Mouse (Mus musculus) liver, adult 2 months (tissue): Measurements from ENCODE around the gene Brdt. TPM values are rescaled to one million over a fixed set of nuclear protein-coding genes. Genes with fewer than 3 reads are reported as not detected.

Source experiments
- DNase-seq: peaks from one replicate; pipeline ENCODE4 v3.0.0-alpha.2; 2011; ENCODE audit warnings: low read depth, low spot score; ENCODE audit errors: extremely low read depth
- H3K27ac ChIP-seq: fragments of 200-500 bp; replicated peaks from 2 replicates; pipeline ENCODE4 v1.5.1; 2012; ENCODE audit warnings: low read depth, mild to moderate bottlenecking, control low read depth, inconsistent platforms, low read length; ENCODE audit not compliant: insufficient read depth
- H3K27me3 ChIP-seq: fragments of 200-500 bp; 2 replicates; pipeline ENCODE4 v1.6.1; 2012; ENCODE audit warnings: mild to moderate bottlenecking, moderate library complexity, low read length, inconsistent platforms; ENCODE audit not compliant: control insufficient read depth, insufficient read depth
- H3K36me3 ChIP-seq: fragments of 200-500 bp; 2 replicates; pipeline ENCODE4 v1.6.1; 2012; ENCODE audit warnings: low read length, inconsistent platforms; ENCODE audit not compliant: control insufficient read depth, insufficient read depth
- H3K4me1 ChIP-seq: fragments of 200-500 bp; 2 replicates; pipeline ENCODE4 v1.6.1; 2011; ENCODE audit warnings: low read length; ENCODE audit not compliant: control insufficient read depth, insufficient read depth
- H3K4me3 ChIP-seq: fragments of 200-500 bp; 2 replicates; pipeline ENCODE4 v1.5.1; 2011; ENCODE audit warnings: low read depth, mild to moderate bottlenecking, control low read depth, low read length, moderate library complexity; ENCODE audit not compliant: insufficient read depth
- H3K79me2 ChIP-seq: fragments of 200-500 bp; 2 replicates; pipeline ENCODE4 v1.6.1; 2012; ENCODE audit warnings: inconsistent platforms, mild to moderate bottlenecking, low read length, moderate library complexity; ENCODE audit not compliant: control insufficient read depth, insufficient read depth
- H3K9ac ChIP-seq: fragments of 200-500 bp; 2 replicates; pipeline ENCODE4 v1.6.1; 2012; ENCODE audit warnings: low read depth, mild to moderate bottlenecking, control low read depth, inconsistent platforms, low read length
- CTCF ChIP-seq: fragments of 200-500 bp; IDR thresholded peaks from 2 replicates; pipeline ENCODE4 v1.5.1; 2011; ENCODE audit warnings: low read depth, low read length, control low read depth
- POLR2A ChIP-seq: fragments of 200-500 bp; IDR thresholded peaks from 2 replicates; pipeline ENCODE4 v1.6.1; 2011; ENCODE audit warnings: low read length, control low read depth; ENCODE audit not compliant: insufficient read depth; ENCODE audit errors: extremely low read depth
- WGBS: fragments of 180-500 bp; shearing (Covaris S2); methylation state at CpG from one replicate; pipeline ENCODE4 v1.1.7; 2018; 5-methylcytosine and 5-hydroxymethylcytosine counted together
- polyA plus RNA-seq: library from polyadenylated mRNA; depleted of rRNA; stranded (reverse); fragments of >200 nt; gene quantifications from 2 replicates; pipeline ENCODE4 v1.2.3, GENCODE M21; 2012
- total RNA-seq: library from RNA; depleted of rRNA; stranded (reverse); fragments of >200 nt; gene quantifications from 2 replicates; pipeline ENCODE4 v1.2.3, GENCODE M21; 2014

Gene Brdt
- total and polyA plus RNA-seq, 2 experiments = 0.81 to 1.8 TPM

DNA sequence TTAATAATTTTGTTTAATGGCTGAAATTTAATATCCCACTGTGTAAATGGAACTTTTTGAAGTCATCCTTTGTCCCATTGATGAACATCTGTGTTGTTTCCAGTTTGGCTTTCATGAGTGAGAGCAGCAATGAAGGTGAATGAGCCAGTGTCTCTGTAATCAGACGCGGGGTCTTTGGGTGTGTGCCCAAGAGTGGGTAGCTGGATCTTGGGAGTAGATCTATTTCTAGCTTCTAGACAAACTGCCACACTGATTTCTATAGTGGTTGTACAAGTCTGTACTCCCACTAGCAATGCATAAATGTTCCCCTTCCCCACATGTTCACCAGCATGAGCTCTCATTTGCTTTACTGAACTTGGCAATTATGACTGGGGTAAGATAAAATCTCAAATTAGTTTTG, 58.4 kb downstream of the Brdt start:
- TF ChIP-seq CTCF (no peak), POLR2A (no peak)
- DNase-seq = no peak
- Histone ChIP-seq H3K4me3 (no peak overlapping the region), H3K36me3 (no peaks in the 10 kb centered on the region), H3K27ac (no peak overlapping the region), H3K4me1 (no peaks in the 10 kb centered on the region), H3K9ac (no peak overlapping the region), H3K27me3 (no peaks in the 10 kb centered on the region), H3K79me2 (no peaks in the 10 kb centered on the region)
- 98% methylated on average over 2 of the region's 2 CpGs for WGBS

GRCm38 (mm10) chr5:107394437-107394836, 63.5 kb downstream of the Brdt start:
- no peak overlapping the region for H3K27ac ChIP-seq
- no peak overlapping the region for H3K9ac ChIP-seq
- no peak for DNase-seq
- no peaks in the 10 kb centered on the region for H3K79me2 ChIP-seq
- 81% methylated on average over 2 of the region's 2 CpGs for WGBS
- H3K4me3 ChIP-seq = no peak overlapping the region
- H3K27me3 ChIP-seq = no peaks in the 10 kb centered on the region
- TF ChIP-seq POLR2A (no peak), CTCF (no peak)
- H3K36me3 ChIP-seq = no peaks in the 10 kb centered on the region; the same call in 1 of the 2 replicates
- H3K4me1 ChIP-seq = no peaks in the 10 kb centered on the region

DNA sequence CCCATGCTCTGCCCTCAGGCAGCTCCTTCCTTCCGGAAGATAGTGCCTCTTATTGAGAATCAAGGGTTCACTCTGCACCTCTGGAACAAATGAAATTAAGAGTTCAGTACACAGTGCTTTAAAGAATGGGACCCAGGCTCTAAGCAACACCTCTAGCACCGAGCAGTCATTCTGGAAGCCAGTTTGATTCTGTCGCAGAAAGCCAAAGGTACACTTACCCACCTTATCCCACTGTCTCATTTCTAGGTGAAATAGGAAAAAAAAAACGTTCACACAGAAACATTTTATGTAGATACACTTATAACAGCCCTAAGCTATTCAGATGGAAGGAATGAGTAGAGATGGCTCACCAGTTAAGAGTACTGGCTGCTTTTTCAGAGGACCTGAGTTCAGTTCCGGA, 71.5 kb downstream of the Brdt start, which contains the start of gene Ephx4:
Ephx4 (plus strand) TSS at position 301 of the 400 bp plus-strand sequence.
- Histone ChIP-seq H3K27me3 (peaks cover 11% of the 10 kb centered on the region), H3K4me3 (peak within 1 kb of the TSS; percentile 49), H3K27ac (no peak within 1 kb of the TSS), H3K9ac (peak within 1 kb of the TSS; percentile 32; the same call in 1 of the 2 replicates), H3K4me1 (no peaks in the 10 kb centered on the region), H3K79me2 (no peaks in the 10 kb centered on the region), H3K36me3 (no peaks in the 10 kb centered on the region)
- DNase-seq = no peak
- TF ChIP-seq CTCF = no peak
- no peak for TF ChIP-seq POLR2A
- 36% methylated on average over 5 of the region's 5 CpGs for WGBS

DNA sequence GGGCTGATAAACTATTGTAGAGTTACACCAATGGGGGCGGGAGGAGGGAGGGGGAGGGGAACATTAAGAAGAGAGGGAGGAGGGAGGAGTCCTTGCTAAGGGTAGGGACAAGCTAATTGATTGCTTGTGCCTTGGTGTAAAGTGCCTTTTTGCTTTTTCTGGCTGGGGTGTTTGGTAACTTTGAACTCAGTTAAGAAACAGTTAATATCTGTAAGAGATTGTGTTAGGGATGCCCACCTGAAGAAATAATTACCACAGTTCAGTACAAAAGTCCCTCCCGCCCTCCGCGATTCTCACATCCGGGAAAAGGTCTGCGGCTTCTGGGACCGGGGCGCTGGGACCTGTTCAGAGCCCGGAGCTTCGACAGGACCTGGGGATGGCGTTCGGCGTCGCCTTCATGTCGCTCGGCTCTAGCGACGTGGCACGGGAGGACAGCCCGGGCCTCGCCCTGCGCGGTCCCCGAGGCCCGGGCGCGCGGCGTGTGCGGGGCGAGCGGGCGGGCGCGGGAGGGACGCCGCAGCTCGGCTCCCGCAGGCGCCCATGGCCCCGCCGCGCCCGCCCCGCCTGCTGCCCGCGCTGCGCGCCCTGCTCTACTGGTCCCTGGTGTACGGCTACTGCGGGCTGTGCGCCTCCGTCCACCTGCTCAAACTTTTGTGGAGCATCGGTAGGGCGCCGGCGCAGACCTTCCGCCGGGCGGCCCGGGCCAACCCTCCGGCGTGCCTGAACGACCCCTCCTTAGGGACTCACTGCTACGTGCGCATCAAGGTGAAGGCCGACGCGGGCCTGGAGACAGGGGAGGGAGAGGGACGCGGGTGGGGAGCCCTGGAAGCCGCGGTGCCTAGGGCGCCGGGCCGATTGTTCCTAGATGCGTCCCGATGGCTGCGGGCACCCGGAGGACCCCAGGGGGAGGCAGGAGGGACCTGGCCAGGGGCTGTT, 72.3 kb downstream of the Brdt start:
- WGBS = 2% methylated on average over 80 of the region's 80 CpGs
- TF ChIP-seq POLR2A = no peak
- no peak for TF ChIP-seq CTCF
- Histone ChIP-seq H3K4me3 (peak overlapping the region; percentile 49), H3K36me3 (no peaks in the 10 kb centered on the region), H3K27ac (no peak overlapping the region), H3K4me1 (no peaks in the 10 kb centered on the region), H3K27me3 (peaks cover 11% of the 10 kb centered on the region), H3K9ac (peak overlapping the region; percentile 32; the same call in 1 of the 2 replicates), H3K79me2 (no peaks in the 10 kb centered on the region)
- no peak for DNase-seq

GRCm38 (mm10) chr5:107403947-107404684, 73.2 kb downstream of the Brdt start:
- 47% methylated on average over 12 of the region's 12 CpGs for WGBS

DNA sequence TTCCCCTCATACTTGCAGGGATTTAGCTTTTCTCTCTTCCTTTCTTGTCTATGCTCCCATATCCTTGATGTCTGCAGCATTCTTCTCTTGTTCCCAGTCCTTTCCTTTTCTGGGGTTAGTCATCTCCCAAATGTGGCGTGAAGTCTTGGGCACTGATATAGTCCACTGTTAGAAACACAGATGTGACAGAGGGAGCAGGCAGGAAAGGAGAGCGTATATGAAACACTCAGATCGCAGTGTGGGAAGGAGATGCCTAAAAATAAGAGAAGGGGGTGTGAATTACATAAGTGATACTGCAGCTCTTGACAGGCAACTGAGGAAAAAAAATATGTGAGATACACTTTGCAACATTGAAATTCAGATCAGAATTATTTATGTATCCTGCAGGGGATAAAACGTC, 74.4 kb downstream of the Brdt start:
- Histone ChIP-seq H3K36me3 (no peaks in the 10 kb centered on the region), H3K4me1 (no peaks in the 10 kb centered on the region; the same call in 1 of the 2 replicates), H3K79me2 (no peaks in the 10 kb centered on the region), H3K4me3 (no peak overlapping the region), H3K27me3 (peaks cover 11% of the 10 kb centered on the region), H3K27ac (no peak overlapping the region), H3K9ac (no peak overlapping the region)
- no peak for DNase-seq
- TF ChIP-seq POLR2A (no peak), CTCF (no peak)
- 90% methylated on average over 4 of the region's 4 CpGs for WGBS

More at GRCm38 (mm10) chr5:107403947-107404684, 73.2 kb downstream of the Brdt start:
- no peak for TF ChIP-seq POLR2A
- TF ChIP-seq CTCF = no peak
- Histone ChIP-seq H3K9ac (no peak overlapping the region; the same call in 1 of the 2 replicates), H3K79me2 (no peaks in the 10 kb centered on the region), H3K4me3 (peak overlapping the region; percentile 49; the same call in 1 of the 2 replicates), H3K27ac (no peak overlapping the region), H3K36me3 (no peaks in the 10 kb centered on the region), H3K4me1 (no peaks in the 10 kb centered on the region), H3K27me3 (peaks cover 11% of the 10 kb centered on the region)
- no peak for DNase-seq
